Mouse (Mus musculus) liver, adult 2 months (tissue): ENCODE measurements around the gene Wscd1.

Experiments used
- CTCF ChIP-seq: fragments of 200-500 bp; IDR thresholded peaks from 2 replicates; pipeline ENCODE4 v1.5.1; 2011; ENCODE audit warnings: low read depth, low read length, control low read depth
- POLR2A ChIP-seq: fragments of 200-500 bp; IDR thresholded peaks from 2 replicates; pipeline ENCODE4 v1.6.1; 2011; ENCODE audit warnings: low read length, control low read depth; ENCODE audit not compliant: insufficient read depth; ENCODE audit errors: extremely low read depth

DNA sequence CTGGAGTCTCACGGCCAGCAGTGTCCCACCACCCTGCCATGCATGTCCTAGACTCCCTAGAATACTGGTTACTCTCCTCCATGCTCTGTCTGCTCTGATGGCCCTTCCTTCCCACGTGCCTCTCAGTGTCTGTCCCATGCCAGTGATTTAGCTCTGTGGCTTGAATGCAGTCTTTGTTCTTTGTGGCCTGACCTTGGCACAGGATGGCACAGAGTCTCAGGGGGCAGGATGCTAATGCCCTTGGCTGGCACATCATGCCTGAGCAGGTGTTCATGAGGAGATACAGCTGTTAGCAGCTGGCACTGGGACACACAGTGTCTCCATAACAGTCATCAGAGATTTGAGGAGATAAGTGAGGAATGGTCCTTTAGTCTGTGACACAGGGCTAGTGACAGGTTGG lies 20.8 kb downstream of the Wscd1 start:
- TF ChIP-seq CTCF = no peak
- TF ChIP-seq POLR2A = no peak
